ENCODE assay signal across 9 mouse cellular contexts in the genomic region with DNA sequence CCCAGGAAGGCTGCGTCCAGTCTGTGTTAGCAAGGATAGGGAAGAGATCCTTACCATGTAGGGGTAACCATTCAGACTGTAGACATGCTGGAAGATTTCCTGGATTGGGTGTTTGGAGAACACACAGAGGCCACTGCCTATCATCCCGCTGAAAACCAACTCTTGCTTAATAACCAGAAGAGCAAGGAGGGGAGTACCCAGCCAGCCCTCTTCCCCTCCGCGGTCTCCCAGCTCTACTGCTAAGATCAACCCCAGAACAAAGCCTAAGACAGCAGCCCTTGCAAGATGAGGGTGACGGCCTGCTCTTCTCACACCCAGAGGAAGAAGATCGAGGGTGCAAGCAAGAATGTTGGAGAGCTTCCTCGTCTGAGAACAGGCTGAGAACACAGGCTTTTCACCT. TPM values are rescaled to one million over a fixed set of nuclear protein-coding genes. Genes with fewer than 3 reads are reported as not detected.
A peak's percentile ranks its signal among the peaks of the same experiment; 100 is the strongest.
DNase-seq lines count a peak whose midpoint lies in the region; ATAC-seq and TF ChIP-seq lines count a peak whose summit lies in the region.
"Had no signal": no experiment of that assay in that cellular context is flagged by ENCODE, and none has a peak within 500 bp of the region (broad histone marks: within the 10 kb centered on the region; RNA-seq: fewer than 3 reads in every experiment).

No protein-coding gene starts in this region.

- H3K4me3 ChIP-seq in left cerebral cortex, adult 2 months = peak overlapping the region; percentile 80; the same call in 1 of the 2 replicates
- H3K4me3 ChIP-seq in embryonic facial prominence, embryonic 12.5 days = peak overlapping the region; percentile 65
- H3K4me3 ChIP-seq in intestine, embryonic 16.5 days (ENCODE audit: low read length) = peak overlapping the region; percentile 74
- peak overlapping the region; percentile 59 for H3K4me3 ChIP-seq in neural tube, embryonic 11.5 days (ENCODE audit: low read depth, low read length)

- peak overlapping the region; percentile 79 for H3K9ac ChIP-seq in embryonic facial prominence, embryonic 12.5 days
- peak overlapping the region; percentile 84 for H3K9ac ChIP-seq in intestine, embryonic 16.5 days (ENCODE audit: low read depth, low read length)
- H3K9ac ChIP-seq in neural tube, embryonic 11.5 days (ENCODE audit: low read length) = peak overlapping the region; percentile 62; the same call in 1 of the 2 replicates

- peak overlapping the region; percentile 99 for H3K4me2 ChIP-seq in embryonic facial prominence, embryonic 12.5 days (replicated peaks)
- H3K4me2 ChIP-seq in intestine, embryonic 16.5 days (ENCODE audit: low read depth, low read length) = peak overlapping the region; percentile 96
- H3K4me2 ChIP-seq in neural tube, embryonic 11.5 days (ENCODE audit: low read depth) = peak overlapping the region; percentile 98

- H3K9me3 ChIP-seq in embryonic facial prominence, embryonic 12.5 days = no peaks in the 10 kb centered on the region
- H3K9me3 ChIP-seq in intestine, embryonic 16.5 days (ENCODE audit: control insufficient read depth, low read length) = no peaks in the 10 kb centered on the region
- no peaks in the 10 kb centered on the region for H3K9me3 ChIP-seq in neural tube, embryonic 11.5 days (ENCODE audit: control insufficient read depth, low read length)

- peaks cover 17% of the 10 kb centered on the region for H3K4me1 ChIP-seq in embryonic facial prominence, embryonic 12.5 days
- peaks cover 18% of the 10 kb centered on the region; the same call in 1 of the 2 replicates for H3K4me1 ChIP-seq in intestine, embryonic 16.5 days (ENCODE audit: control insufficient read depth, insufficient read depth, low read length)
- H3K4me1 ChIP-seq in neural tube, embryonic 11.5 days (ENCODE audit: control insufficient read depth, insufficient read depth, low read length) = peaks cover 11% of the 10 kb centered on the region

- no peaks in the 10 kb centered on the region for H3K27me3 ChIP-seq in embryonic facial prominence, embryonic 12.5 days
- no peaks in the 10 kb centered on the region for H3K27me3 ChIP-seq in intestine, embryonic 16.5 days (replicated peaks; ENCODE audit: control insufficient read depth, insufficient read depth, low read length)
- H3K27me3 ChIP-seq in neural tube, embryonic 11.5 days (ENCODE audit: control insufficient read depth, insufficient read depth, low read length) = no peaks in the 10 kb centered on the region

- no peak overlapping the region for H3K27ac ChIP-seq in left cerebral cortex, adult 2 months
- no peak overlapping the region for H3K27ac ChIP-seq in embryonic facial prominence, embryonic 12.5 days
- no peak overlapping the region for H3K27ac ChIP-seq in intestine, embryonic 16.5 days (ENCODE audit: low read length)
- no peak overlapping the region for H3K27ac ChIP-seq in neural tube, embryonic 11.5 days (ENCODE audit: low read depth, low read length)
- H3K27ac ChIP-seq: macrophage had no signal

- TF ChIP-seq CTCF in left cerebral cortex, adult 2 months (IDR thresholded peaks at IDR 0.05) = no peak

- H3K36me3 ChIP-seq in embryonic facial prominence, embryonic 12.5 days = peaks cover 44% of the 10 kb centered on the region
- peaks cover 11% of the 10 kb centered on the region for H3K36me3 ChIP-seq in intestine, embryonic 16.5 days (ENCODE audit: control insufficient read depth, insufficient read depth, low read length)
- H3K36me3 ChIP-seq in neural tube, embryonic 11.5 days (ENCODE audit: control insufficient read depth, insufficient read depth, low read length) = peaks cover 12% of the 10 kb centered on the region; the same call in 1 of the 2 replicates

- WGBS in embryonic facial prominence, embryonic 12.5 days = 48% methylated on average over 7 of the region's 7 CpGs
- 27% methylated on average over 7 of the region's 7 CpGs for WGBS in intestine, embryonic 16.5 days
- WGBS in neural tube, embryonic 11.5 days = 45% methylated on average over 7 of the region's 7 CpGs

- intact Hi-C loops in left cerebral cortex, adult 2 months (cut with DNase I) = no loop called here
- intact Hi-C loops in left cerebral cortex, postnatal 36 days (cut with DNase I) = no loop called here

- DNase-seq in left cerebral cortex, adult 2 months (ENCODE audit: extremely low spot score in 1 of 2, low spot score in 2 of 2) = no peak
- DNase-seq in left cerebral cortex, postnatal 36 days (ENCODE audit: low spot score in 2 of 2) = no peak
- no peak for DNase-seq in neural tube, embryonic 11.5 days (ENCODE audit: low spot score)
- no peak for DNase-seq in adrenal gland, postnatal 14 days
- DNase-seq in ovary, adult 18-20 months (ENCODE audit: low spot score) = no peak

- no peak for ATAC-seq in embryonic facial prominence, embryonic 12.5 days (ENCODE audit: insufficient number of reproducible peaks, insufficient read depth, low FRiP score, low TSS enrichment)
- ATAC-seq in intestine, embryonic 16.5 days = peak; percentile 9; the same call in 1 of the 2 replicates
- ATAC-seq in neural tube, embryonic 11.5 days (ENCODE audit: insufficient read depth, low FRiP score, low TSS enrichment) = no peak
- ATAC-seq in inflammation-experienced regulatory T-cells, adult 6 months = no peak

RNA-seq across cellular contexts. Expression of gene Smpd2, which starts 1.3 kb away (rescaled TPM):
- 10 to 100 TPM; 16.8 to 21.3 TPM for total RNA-seq in left cerebral cortex, adult 2 months (2021)
- 10 to 100 TPM; 18.5 to 20.6 TPM for total RNA-seq in left cerebral cortex, postnatal 36 days (2021)
- polyA plus RNA-seq in embryonic facial prominence, embryonic 12.5 days (2016; fragmentation: Nextera tagmentation; extraction: Ambion mirVana) = 57.9 and 59.8 TPM in 2 replicates
- 62.7 and 68.9 TPM in 2 replicates for polyA plus RNA-seq in intestine, embryonic 16.5 days (2015; fragmentation: Nextera tagmentation; extraction: Ambion mirVana)
- polyA plus RNA-seq in neural tube, embryonic 11.5 days (2014; fragmentation: Nextera tagmentation; extraction: Ambion mirVana) = 47.3 and 49.1 TPM in 2 replicates
- total RNA-seq in adrenal gland, postnatal 14 days (2021) = 23.5 and 25.0 TPM in 2 replicates
- polyA plus RNA-seq in inflammation-experienced regulatory T-cells, adult 6 months (2017; shearing (Covaris generic)) = 10 to 100 TPM; 19.3 to 29.5 (median 27.7) TPM

RNA-seq across cellular contexts. Expression of gene Ppil6, which starts 1.4 kb away (rescaled TPM):
- total RNA-seq in left cerebral cortex, adult 2 months (2021) = 1 to 10 TPM; 4.6 to 6.6 TPM
- total RNA-seq in left cerebral cortex, postnatal 36 days (2021) = 1 to 10 TPM; 6.5 to 9.3 TPM
- polyA plus RNA-seq in embryonic facial prominence, embryonic 12.5 days (2016; fragmentation: Nextera tagmentation; extraction: Ambion mirVana) = 0.55 and 1.2 TPM in 2 replicates
- polyA plus RNA-seq in intestine, embryonic 16.5 days (2015; fragmentation: Nextera tagmentation; extraction: Ambion mirVana) = 0.36 and 0.93 TPM in 2 replicates
- polyA plus RNA-seq in neural tube, embryonic 11.5 days (2014; fragmentation: Nextera tagmentation; extraction: Ambion mirVana) = 0.38 and 0.58 TPM in 2 replicates
- total RNA-seq in adrenal gland, postnatal 14 days (2021) = 1.0 and 1.1 TPM in 2 replicates
- polyA plus RNA-seq in inflammation-experienced regulatory T-cells, adult 6 months (2017; shearing (Covaris generic)) = not detected
- polyA plus RNA-seq: macrophage had no signal

RNA-seq across cellular contexts. Expression of gene Mical1, which starts 12.8 kb away (rescaled TPM):
- 10 to 100 TPM; 22.6 to 26.0 TPM for total RNA-seq in left cerebral cortex, adult 2 months (2021)
- 10 to 100 TPM; 17.3 to 19.6 TPM for total RNA-seq in left cerebral cortex, postnatal 36 days (2021)
- polyA plus RNA-seq in embryonic facial prominence, embryonic 12.5 days (2016; fragmentation: Nextera tagmentation; extraction: Ambion mirVana) = 50.8 and 55.6 TPM in 2 replicates
- polyA plus RNA-seq in intestine, embryonic 16.5 days (2015; fragmentation: Nextera tagmentation; extraction: Ambion mirVana) = 23.8 and 28.4 TPM in 2 replicates
- 31.1 and 34.9 TPM in 2 replicates for polyA plus RNA-seq in neural tube, embryonic 11.5 days (2014; fragmentation: Nextera tagmentation; extraction: Ambion mirVana)
- 8.6 and 20.7 TPM in 2 replicates for total RNA-seq in adrenal gland, postnatal 14 days (2021)
- 100 to 1,000 TPM in 2 of 3 experiments, 10 to 100 TPM in 1; 84.9 to 115 (median 101) TPM for polyA plus RNA-seq in inflammation-experienced regulatory T-cells, adult 6 months (2017; shearing (Covaris generic))

RNA-seq across cellular contexts. Expression of gene Cd164, which starts 30.3 kb away (rescaled TPM):
- total RNA-seq in left cerebral cortex, adult 2 months (2021) = 10 to 100 TPM; 66.5 to 67.8 TPM
- total RNA-seq in left cerebral cortex, postnatal 36 days (2021) = 10 to 100 TPM; 59.0 to 64.6 TPM
- polyA plus RNA-seq in embryonic facial prominence, embryonic 12.5 days (2016; fragmentation: Nextera tagmentation; extraction: Ambion mirVana) = 164 and 178 TPM in 2 replicates
- 186 and 195 TPM in 2 replicates for polyA plus RNA-seq in intestine, embryonic 16.5 days (2015; fragmentation: Nextera tagmentation; extraction: Ambion mirVana)
- 126 and 133 TPM in 2 replicates for polyA plus RNA-seq in neural tube, embryonic 11.5 days (2014; fragmentation: Nextera tagmentation; extraction: Ambion mirVana)
- total RNA-seq in adrenal gland, postnatal 14 days (2021) = 186 and 213 TPM in 2 replicates
- polyA plus RNA-seq in inflammation-experienced regulatory T-cells, adult 6 months (2017; shearing (Covaris generic)) = 100 to 1,000 TPM; 202 to 255 (median 243) TPM

RNA-seq across cellular contexts. Expression of gene Zbtb24, which starts 38.7 kb away (rescaled TPM):
- 10 to 100 TPM; 19.6 to 21.2 TPM for total RNA-seq in left cerebral cortex, adult 2 months (2021)
- 10 to 100 TPM; 16.3 to 22.7 TPM for total RNA-seq in left cerebral cortex, postnatal 36 days (2021)
- 21.6 and 23.9 TPM in 2 replicates for polyA plus RNA-seq in embryonic facial prominence, embryonic 12.5 days (2016; fragmentation: Nextera tagmentation; extraction: Ambion mirVana)
- 15.4 and 15.6 TPM in 2 replicates for polyA plus RNA-seq in intestine, embryonic 16.5 days (2015; fragmentation: Nextera tagmentation; extraction: Ambion mirVana)
- polyA plus RNA-seq in neural tube, embryonic 11.5 days (2014; fragmentation: Nextera tagmentation; extraction: Ambion mirVana) = 17.9 and 20.1 TPM in 2 replicates
- 16.7 and 18.7 TPM in 2 replicates for total RNA-seq in adrenal gland, postnatal 14 days (2021)
- polyA plus RNA-seq in inflammation-experienced regulatory T-cells, adult 6 months (2017; shearing (Covaris generic)) = 10 to 100 TPM; 21.3 to 33.2 (median 29.7) TPM
